Mouse (Mus musculus) cerebellum, adult 11 months (tissue): Measurements from ENCODE around the gene Zic3.

Experiments
- DNase-seq: peaks from one replicate; pipeline ENCODE4 v3.0.0; 2022

Gene Zic3

DNA sequence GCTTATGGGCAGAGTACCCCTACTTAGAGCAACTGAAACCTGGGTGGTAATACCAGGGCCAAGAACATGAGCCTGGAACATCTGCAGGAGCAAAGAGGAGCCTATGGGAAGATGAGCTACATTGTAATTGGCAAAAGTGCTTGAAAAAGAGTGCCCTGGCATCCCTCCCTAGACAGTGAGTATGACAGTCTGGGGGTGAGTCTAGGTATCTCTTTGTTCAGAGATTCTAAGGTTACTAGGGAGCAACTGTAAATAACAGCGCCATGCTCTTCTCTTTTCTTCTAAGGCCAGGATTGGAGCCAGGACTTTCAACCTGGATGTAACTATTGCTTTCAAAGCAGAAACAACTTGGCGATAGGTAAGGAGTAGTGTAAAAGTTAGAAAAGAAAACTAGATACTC lies at the start of gene Zic3:
Gene Zic3, plus strand, starts transcription at position 301 of the 400 bp plus-strand sequence.
- DNase-seq, result no peak

DNA sequence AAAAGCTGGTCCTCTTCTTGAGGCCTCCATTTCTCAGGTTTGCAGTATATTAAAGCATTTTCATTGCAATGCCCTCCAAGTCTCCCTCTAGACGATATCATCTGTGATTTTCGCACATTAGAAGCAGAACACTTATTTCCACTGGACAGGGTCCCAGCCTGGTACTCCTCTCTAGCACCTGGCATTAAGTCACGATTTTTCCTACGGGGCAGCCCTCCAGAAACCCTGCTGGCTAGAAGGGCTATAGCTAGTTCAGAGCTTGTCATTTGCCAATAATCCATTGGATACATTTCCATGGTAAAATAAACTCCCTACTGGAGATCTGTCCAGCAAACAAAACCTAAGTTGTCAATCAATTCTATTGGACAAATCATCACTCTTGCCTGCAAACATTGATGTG lies 40.1 kb upstream of the Zic3 start:
- no peak for DNase-seq

DNA sequence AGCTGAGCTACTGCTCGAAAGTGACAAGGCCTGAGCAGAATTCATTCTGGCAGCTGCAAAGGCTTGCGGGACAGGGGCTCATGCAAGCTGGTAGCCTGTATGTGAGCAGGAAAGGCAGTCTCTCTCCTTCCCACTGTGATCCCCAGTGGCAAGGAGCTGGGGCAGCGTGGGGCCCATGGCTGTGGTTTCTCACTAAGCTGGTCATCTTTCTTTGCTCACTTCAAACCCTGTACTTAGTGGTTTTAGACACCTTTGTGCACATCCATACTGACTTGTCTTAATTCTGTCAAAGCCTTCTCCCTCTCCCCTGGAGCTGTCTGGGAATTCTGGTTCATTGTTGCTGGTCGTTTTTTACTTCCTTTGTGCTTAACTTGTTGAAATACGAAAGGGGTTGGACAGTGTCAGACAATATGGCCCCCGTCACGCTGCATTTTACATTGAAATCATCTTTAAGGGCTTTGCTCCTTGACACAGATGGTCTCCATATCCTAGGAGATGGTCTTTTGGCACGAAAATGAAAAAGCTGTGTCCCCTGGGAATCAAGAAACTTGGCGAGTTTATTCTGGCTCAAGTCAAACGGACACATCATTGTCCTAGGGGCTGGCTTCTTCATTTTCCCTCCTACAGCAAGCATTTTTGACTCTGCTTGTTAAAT lies 34.9 kb upstream of the Zic3 start:
- DNase-seq, result no peak

DNA sequence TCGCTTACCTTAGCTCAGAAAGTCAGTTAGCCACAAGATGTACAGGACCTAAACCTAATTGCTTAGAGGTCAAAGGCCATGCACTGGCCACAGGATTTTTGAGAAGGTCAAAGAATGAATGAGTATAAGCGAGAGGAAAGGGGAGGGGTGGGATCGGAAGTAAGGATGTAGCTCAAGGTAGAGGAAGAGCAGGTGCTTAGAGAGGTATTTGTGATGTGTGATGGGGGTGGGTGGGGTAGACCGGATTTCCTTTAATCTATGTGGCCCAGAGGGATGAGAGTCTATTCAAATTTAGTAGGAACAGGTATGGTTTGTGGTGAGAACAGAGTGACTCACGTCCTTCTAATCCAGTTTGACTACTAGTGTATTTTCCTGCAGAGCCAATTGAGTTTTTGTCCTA lies 9.1 kb upstream of the Zic3 start:
- DNase-seq, result no peak

DNA sequence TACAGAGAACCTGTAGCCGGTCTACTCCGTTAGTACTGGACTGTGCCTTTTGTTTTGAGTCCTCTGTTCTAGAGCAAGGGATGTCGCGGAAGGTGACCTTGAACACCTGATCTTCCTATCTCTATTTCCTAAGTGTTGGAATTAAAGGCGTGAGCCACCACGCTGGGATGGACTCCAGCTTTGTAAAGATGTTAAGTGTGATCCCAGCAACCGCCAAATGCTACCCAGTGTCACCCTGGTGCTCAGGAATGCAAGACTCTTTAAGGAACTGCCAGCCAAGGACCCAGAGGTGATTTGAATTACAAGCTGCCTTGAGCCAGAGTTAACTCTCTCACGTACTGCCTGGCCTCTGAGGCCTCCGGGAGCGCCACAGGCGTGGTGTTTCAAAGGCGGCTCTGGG lies 8.4 kb upstream of the Zic3 start:
- DNase-seq, result no peak

DNA sequence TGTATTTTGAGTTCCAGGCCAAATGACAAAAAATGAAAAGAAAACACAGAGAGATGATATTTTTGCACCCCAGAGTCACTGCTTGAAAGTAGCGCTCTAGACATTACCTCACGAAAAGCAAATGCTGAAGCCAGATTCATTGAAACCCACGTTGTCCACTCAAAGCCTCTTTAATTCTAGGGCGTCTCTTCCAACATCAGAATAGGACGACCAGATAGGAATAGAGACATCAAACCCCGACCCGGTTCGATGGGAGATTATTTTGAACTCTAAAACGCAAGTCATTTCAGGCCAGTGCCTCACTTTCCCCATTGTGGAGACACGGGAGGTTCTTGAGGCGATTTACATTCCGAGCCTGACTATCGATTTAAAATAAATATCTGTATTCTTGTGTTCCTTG lies 7.7 kb upstream of the Zic3 start:
- no peak for DNase-seq

DNA sequence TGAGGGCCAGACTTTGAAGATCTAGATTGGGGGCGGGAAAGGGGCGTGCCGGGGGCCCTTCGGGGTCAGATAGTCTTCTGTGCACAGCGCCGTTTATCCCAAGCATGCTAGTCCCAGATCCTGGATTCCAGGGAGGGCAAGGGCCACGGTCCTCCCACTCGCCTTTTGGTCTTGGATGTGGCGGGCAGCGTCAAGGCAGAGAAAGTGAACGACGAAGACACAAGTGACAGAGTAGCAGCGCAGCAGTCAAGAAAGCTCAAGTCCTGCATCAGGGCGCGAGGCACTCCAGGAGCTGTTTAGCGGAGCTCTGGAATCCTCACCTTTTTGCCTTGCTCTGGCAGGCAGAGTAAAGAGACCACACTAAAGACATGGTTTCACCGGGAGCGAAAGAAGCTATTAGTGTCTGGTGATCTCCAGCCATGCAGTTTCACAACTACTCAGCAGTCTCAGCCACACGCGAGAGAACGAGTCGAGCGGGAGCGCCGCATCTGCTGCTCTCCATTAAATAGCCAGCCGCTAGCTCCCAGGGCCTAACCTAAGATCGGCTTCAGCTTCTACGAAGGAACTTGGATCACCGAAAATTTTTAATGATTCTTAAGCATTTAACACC lies 7.1 kb upstream of the Zic3 start:
- DNase-seq, result no peak

DNA sequence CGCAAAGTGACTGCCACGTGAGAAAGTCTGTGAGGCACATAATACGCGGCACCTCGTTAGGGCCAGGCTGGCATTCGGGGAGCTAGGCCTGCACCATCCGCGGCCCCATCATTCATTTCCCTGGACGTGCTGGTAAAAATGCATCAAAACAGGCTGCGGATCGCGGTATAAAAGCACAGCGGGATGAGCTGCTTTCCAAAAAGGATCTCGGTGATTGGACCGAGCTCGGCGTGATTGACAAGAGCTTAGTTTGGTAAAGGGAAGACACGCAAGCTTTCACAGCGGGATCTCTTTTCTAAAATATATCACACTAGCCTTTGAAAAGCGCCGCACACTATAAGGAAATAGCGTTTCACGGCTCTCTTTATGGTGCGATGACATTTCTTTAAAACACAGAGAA lies 3.8 kb upstream of the Zic3 start:
- DNase-seq, result no peak

DNA sequence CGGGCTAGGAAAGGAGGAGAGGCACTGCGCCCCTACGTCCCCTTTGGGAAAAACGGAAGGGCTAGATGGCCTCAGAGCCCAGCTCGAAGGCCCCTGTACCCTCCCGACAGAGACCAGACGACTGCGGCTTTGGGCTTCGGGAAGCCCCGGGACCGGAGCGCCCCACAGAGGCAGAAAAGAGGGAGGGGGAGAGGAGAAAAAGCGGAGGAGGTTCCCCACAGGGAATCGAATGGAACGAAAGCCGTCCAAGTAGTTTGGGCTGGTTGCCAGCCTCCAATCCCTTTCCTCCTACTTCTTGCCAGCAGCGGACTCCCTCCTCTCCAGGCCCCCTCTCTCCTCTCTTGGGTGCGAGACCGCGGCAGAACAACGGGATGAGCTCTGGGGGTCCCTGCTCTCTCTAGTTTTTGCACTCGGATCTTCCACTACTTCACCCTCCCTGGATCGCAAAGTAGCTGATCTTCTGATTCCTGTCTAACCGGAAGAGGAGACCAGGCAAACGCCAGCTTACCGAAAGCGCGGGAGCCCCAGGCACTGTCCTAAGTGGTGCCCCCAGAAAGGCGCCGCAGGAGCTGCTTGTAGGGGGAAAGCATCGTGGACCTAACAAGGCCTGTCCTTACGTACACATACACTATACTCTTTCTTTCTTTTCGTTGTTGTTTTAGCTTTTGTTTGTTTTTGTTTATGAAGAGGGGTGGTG lies 3.1 kb upstream of the Zic3 start:
- no peak for DNase-seq

DNA sequence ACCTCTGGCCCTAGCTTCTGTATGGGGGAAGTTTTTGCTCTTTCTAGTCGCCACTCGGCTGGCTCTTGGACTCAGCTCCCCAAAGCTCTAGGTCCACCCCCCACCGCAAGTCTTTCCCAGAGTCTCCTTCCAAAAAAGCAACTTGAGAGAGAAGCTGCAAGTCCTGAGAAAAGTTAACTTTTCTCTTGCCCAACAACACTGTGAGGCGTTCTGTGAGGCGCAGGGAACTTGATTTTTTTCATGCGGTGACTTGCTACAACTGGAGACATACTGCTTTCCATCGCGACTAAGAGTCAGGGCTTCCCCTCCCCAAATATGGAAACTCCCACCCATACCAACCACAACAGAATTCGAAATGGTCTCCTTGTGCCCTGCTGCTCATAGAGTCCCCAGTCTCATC lies 5.1 kb downstream of the Zic3 start:
- DNase-seq, result no peak

DNA sequence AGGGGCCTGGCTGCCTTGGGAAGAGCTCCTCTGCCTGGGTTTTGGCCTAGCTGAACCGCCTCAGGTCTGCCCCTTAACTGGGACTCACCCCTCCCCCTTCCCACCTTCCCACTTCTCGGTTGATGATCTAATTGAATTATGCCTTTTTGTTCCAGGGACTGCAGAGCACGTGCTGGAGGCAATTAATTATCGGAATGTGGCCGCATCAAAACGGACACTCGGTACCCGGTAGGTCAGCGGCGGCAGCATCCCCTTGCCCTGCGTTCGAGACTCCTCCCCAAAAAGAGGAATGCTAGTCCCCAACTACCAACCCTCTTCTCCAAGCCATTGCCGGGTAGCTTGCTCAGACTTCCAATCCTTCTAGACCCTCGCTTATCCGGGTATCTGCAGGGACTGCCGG lies 5.6 kb downstream of the Zic3 start:
- no peak for DNase-seq

DNA sequence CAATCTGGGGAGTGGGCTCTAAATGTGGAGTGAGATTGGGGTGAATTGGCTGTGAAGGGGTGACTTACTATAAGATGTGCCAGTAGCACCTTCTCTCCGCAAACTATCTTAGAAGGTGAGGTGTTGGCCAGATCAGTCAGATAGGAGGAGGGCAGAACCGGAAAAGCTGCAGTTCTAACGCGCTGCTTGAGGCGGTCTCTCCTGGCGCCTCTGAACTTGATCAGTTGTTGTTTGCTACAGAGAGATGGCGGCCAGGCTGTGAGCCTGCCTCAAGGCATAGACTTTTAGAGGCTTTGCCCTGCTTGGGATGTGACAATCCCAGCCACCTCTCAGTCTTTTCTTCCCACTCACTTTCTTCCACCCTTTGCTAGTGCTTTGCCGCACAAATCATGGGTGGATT lies 6.4 kb downstream of the Zic3 start:
- DNase-seq, result no peak

DNA sequence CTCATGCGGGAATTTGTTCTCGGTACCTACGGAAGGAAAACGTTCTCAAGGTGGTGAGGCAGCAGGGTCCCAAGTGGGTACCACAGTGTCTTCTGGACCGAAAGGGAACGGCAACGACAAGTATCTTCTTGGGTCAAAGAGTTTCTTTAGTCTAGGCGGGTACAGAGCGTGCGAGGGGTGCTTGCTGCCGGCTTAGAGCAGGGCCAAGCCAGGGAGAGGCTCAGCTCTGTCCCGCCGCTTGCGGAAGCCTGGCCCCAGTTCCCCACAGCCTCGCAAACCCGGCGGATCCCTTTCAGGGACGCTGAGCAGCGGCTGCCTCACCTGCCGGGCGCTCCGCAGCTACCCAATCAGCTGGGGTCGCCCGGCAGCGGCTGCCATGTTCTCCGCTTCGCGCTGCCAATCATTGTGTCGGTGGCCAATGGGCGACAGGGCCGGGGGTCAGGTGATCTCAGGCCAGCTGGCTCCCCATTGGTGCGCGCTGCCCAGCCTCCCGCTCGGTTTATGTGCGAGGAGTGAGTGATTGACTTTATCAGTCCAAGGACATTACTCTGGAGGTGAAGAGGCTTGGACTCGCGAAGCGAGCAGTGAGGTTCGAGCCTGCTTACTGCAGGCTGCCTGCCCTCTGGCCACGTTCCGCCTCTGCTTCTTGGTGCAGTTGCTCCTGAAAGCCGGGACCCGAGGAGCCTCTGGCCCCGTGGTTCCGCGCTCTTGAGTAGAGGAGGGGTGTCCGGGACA lies 7.8 kb downstream of the Zic3 start:
- peak; percentile 83 for DNase-seq

DNA sequence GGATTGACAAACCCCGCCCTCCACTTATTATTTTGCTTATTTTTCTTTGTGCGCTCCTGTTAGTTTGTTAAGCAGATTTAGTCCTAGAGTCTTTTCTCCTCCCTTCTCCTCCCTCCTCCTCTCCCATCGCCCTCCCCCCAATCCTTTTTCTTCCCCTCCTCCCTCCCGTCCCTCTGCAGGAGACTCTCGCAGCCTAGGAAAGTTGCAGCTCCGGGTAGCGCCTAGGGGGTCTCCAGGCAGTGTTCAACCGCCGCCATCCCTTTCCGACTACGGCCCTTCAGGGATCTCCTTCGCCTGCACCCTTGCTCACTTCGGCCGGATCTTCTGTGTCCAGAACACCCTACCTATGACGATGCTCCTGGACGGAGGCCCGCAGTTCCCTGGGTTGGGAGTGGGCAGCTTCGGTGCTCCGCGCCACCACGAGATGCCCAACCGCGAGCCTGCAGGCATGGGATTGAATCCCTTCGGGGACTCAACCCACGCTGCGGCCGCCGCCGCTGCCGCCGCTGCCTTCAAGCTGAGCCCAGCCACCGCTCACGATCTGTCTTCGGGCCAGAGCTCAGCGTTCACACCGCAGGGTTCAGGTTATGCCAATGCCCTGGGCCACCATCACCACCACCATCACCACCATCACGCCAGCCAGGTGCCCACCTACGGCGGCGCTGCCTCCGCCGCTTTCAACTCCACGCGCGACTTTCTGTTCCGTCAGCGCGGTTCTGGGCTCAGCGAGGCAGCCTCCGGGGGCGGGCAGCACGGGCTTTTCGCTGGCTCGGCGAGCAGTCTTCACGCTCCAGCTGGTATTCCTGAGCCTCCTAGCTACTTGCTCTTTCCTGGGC lies 8.6 kb downstream of the Zic3 start:
- DNase-seq, result peak; percentile 42

DNA sequence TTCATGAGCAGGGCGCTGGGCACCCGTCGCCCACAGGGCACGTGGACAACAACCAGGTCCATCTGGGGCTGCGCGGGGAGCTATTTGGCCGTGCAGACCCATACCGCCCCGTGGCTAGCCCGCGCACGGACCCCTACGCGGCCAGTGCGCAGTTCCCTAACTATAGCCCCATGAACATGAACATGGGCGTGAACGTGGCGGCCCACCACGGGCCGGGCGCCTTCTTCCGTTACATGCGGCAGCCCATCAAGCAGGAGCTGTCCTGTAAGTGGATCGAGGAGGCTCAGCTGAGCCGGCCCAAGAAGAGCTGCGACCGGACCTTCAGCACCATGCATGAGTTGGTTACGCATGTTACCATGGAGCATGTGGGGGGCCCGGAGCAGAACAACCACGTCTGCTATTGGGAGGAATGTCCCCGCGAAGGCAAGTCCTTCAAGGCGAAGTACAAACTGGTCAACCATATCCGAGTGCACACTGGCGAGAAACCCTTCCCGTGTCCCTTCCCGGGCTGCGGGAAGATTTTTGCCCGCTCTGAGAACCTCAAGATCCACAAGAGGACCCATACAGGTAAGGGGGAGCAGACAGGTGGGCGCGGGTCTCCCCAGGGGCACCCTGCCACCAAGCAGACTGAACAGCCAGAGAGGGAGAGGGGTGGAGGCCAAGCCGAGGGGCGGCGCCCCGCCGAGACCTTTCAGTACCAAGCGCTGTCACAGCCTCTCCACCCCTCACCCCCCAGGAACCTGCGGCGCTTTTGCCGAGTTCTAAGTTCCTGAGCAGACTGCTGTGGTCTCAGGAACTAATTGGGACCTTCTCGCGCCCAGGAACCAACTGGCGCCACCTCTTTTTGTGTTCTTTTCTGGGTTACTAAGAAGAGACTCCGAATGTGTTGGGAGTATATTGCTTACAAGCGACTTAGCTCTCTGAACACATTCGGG lies 9.4 kb downstream of the Zic3 start:
- DNase-seq, result peak; percentile 29

DNA sequence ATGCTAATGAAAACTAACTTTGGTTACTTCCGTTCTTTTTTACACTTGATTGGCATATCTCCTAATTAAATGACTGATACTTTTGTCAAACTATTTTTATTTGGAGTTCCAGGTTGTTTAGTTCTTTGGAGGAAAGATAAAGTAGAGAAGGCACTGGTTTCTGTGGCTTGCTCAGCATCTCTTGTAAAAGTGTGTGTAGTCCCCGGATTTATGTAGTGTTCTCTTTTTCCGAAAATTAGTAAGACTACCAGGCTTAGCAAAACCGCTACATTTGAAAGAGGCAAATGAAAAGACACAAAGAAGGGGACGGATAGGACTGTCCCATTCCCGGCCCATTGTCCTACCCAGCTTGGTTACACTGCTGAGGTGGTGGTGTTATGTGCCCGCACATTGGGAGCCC lies 10.1 kb downstream of the Zic3 start:
- no peak for DNase-seq

DNA sequence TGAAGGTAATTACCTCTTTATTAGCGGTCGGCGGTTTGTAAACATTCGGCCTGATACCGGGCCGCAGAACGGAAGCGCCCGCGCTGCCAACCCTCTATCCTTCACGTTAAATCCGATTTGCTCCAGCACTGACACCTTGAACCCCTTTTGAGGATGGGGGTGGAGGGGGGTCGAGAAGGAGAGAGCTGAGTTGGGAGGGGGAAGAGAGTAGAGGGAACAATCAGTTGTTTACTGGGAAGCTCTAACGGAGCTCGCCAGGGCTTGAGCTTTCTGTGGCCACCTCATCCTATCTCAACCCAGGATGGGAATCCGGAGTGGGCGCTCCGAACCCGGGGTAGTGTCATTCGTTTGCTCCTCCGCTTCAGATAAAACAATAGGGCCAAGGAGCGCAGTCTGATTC lies 11.0 kb downstream of the Zic3 start:
- no peak for DNase-seq

DNA sequence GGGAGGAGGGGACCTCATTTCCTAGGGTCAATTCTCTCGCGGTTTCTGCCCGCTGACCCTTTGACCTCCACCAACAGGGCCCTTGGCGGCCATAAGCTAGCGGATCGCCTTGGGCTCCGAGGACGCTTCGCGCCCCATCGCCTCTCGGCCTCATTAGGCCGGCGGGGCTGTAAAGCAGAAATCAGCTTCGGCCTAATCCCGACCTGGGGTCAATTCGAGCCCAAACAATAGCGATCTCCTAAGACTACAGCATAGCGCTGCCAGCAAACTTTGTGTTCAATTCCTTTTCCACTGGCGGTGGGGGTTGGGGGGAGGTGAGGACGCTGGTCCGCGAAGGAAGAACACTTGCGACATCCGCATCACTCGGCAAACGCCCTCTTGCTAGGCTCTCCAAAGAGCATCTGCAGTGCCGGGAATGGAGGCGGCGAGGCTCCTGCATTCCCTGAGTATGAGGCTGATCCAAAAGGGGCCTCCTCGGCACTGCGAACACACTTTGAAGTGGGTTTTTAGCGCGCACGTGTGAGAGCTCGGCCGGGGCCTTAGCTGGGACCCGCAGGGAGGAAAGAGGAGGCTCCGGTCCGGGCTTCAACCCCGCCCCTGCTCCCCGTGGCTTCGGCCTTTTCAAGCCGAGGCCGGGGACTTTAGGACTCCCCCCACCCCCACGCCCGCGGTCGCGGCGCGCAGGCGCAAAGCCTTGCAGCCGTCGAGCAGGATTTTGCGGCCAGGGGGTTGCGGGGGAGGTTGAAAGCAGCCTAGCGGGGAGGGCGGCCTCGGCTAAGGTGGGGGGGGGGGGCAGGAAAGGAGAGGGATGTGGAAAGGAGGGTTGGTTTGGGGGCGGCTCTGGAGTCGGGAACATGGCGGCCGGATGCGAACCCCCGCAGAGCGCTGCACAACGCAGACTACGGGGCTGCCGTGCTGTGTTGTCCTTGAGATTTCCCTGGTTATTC lies 15.8 kb downstream of the Zic3 start:
- DNase-seq, result peak; percentile 61

DNA sequence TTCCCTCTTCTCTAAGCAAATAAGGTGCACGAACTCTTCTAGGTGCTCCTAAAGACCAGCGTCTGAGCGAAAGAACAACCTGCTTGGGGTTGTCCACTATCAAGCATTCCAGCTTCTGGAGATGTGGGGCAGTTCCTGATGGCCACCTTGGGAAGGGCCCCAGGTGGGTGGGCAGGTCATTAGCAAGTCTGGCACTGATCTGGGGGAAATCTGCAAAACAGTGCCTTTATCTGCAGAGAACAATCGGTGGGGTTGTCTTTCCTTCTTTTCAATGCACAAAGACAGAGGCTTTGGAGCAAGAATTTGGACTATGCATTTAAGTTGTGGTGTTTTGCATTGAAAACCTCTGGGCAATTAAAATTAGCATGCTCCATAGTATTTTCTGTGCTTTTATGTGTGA lies 17.2 kb downstream of the Zic3 start:
- no peak for DNase-seq

DNA sequence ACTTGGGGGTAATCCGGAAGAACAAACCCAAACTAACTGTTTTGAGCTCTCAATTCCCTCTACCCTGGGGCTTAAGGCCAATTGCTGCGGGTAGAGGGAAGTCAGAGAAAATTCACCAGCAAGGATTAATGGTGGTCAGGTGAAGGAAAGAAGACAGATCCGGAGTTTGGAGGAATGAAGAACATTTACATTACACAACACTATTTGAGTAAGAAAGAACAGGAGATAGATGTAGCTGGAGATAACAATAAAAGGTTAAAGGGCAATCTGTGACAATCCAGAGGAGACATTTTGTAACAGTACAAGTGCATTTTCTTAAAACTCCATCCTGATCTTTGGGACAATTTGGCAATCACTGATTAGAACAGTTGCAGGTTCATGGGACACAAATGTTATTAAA lies 19.4 kb downstream of the Zic3 start:
- no peak for DNase-seq

DNA sequence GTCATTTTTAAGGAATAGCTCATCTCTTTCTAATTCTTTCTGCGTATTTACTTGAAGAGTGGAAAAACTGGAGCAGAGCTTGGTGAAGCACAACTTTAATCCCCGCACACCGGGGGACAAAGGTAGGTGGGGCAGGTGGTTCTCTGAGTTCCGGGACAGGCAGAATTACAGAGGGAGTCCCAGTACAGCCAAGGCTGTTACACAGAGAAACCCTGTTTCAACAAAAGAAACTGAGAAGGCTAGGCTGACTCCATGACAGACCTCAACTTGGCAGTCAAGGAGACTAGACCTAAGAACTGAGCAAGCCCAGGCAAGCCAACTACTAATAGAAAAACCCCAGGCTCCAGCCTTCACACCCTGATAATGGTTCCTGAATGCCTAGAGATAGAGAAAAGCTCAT lies 20.0 kb downstream of the Zic3 start:
- no peak for DNase-seq
